Mouse (Mus musculus): ENCODE data around the gene Slc6a14. TPM values are rescaled to one million over a fixed set of nuclear protein-coding genes. Genes with fewer than 3 reads are reported as not detected.

The Slc6a14 gene
- 0.09 and 0.14 TPM in 2 replicates for polyA plus RNA-seq (2014; fragmentation: Nextera tagmentation; extraction: Ambion mirVana)

DNA sequence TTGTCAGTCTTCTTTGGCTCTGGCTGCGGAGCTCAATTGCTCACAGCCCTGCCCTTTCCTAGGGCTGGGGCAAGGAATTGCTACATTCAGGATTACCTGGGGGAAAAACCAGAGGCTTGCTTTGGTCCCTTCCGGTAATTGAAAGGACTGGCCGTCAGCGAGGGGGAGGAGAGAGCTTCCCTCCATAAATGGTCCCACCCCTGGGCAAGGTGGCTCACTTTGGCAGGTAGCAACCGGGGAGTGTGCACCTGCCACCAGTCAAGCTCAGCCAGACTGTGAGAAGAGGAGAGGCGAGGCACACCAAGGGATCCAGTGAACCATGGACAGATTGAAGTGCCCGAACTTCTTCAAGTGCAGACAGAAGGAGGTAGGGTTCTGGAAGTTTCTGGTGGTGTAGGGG is at the start of gene Slc6a14:
Gene Slc6a14 (plus strand): TSS at position 68 of the 400 bp plus-strand sequence.
- Histone ChIP-seq H3K9ac (replicated peaks; ENCODE audit: low read depth, low read length) (no peak within 1 kb of the TSS), H3K27ac (ENCODE audit: low read length) (no peak within 1 kb of the TSS), H3K27me3 (ENCODE audit: control insufficient read depth, insufficient read depth, low read length) (no peaks in the 10 kb centered on the region), H3K36me3 (ENCODE audit: control insufficient read depth, insufficient read depth, low read length) (no peaks in the 10 kb centered on the region), H3K4me1 (ENCODE audit: control insufficient read depth, insufficient read depth, low read length) (no peaks in the 10 kb centered on the region), H3K4me3 (ENCODE audit: low read depth, low read length) (no peak within 1 kb of the TSS), H3K4me2 (replicated peaks; ENCODE audit: low read depth, low read length) (no peak within 1 kb of the TSS), H3K9me3 (ENCODE audit: control insufficient read depth, low read depth, low read length) (no peaks in the 10 kb centered on the region)
- 67% methylated on average over 7 of the region's 7 CpGs for WGBS
- no peak for ATAC-seq (ENCODE audit: insufficient number of reproducible peaks, insufficient read depth, low FRiP score, low read depth)

DNA sequence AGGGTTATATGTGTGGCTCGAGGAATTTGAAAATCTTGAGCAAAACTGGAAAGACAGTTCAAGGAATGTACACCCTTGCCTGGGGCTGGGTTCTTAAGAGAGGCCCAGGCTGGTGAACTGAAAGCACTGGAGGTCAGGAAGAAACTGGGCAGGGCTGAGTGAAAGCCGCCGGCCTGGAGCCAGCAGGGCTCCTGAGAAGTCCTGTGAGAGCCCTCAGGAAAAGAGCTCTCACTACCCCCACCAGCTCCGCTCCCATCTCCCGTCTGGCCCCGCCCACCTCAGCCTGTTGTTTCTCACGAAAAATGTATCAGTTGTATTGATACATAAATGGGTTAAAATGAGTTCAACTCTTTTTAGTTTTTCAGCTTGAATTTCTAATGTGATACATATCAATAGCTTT is 43.8 kb upstream of the Slc6a14 start:
- Histone ChIP-seq H3K4me2 (replicated peaks; ENCODE audit: low read depth, low read length) (no peak overlapping the region), H3K4me3 (ENCODE audit: low read depth, low read length) (no peak overlapping the region), H3K4me1 (ENCODE audit: control insufficient read depth, insufficient read depth, low read length) (no peaks in the 10 kb centered on the region), H3K27me3 (ENCODE audit: control insufficient read depth, insufficient read depth, low read length) (no peaks in the 10 kb centered on the region), H3K27ac (ENCODE audit: low read length) (no peak overlapping the region), H3K9me3 (ENCODE audit: control insufficient read depth, low read depth, low read length) (no peaks in the 10 kb centered on the region), H3K9ac (replicated peaks; ENCODE audit: low read depth, low read length) (no peak overlapping the region), H3K36me3 (ENCODE audit: control insufficient read depth, insufficient read depth, low read length) (no peaks in the 10 kb centered on the region)
- ATAC-seq (ENCODE audit: insufficient number of reproducible peaks, insufficient read depth, low FRiP score, low read depth) = no peak
- WGBS = 36% methylated on average over 7 of the region's 7 CpGs

DNA sequence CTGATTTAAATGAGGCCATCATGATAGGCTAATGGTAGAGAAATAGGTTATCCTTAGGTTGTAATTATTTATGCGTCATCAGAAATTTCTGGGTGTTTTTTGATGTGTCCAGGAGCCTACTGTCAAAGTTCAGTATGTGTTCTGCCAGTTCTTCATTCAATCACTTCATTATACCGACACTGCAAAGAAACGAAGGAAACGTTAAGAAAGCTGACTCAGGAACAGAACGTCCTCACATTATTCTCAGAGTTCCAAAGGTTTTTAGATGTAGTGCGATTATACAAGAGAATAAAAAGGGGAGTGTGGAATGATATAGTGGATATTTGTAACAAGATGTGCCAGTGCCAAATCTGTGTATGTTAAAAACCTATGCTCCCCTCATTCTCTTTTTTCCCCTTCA is 19.5 kb upstream of the Slc6a14 start:
- H3K27ac ChIP-seq (ENCODE audit: low read length) = no peak overlapping the region
- H3K4me1 ChIP-seq (ENCODE audit: control insufficient read depth, insufficient read depth, low read length) = no peaks in the 10 kb centered on the region
- no peak overlapping the region for H3K9ac ChIP-seq (replicated peaks; ENCODE audit: low read depth, low read length)
- no peaks in the 10 kb centered on the region for H3K9me3 ChIP-seq (ENCODE audit: control insufficient read depth, low read depth, low read length)
- no peak overlapping the region for H3K4me3 ChIP-seq (ENCODE audit: low read depth, low read length)
- no peaks in the 10 kb centered on the region for H3K27me3 ChIP-seq (ENCODE audit: control insufficient read depth, insufficient read depth, low read length)
- no peaks in the 10 kb centered on the region for H3K36me3 ChIP-seq (ENCODE audit: control insufficient read depth, insufficient read depth, low read length)
- no peak overlapping the region for H3K4me2 ChIP-seq (replicated peaks; ENCODE audit: low read depth, low read length)
- no peak for ATAC-seq (ENCODE audit: insufficient number of reproducible peaks, insufficient read depth, low FRiP score, low read depth)
- 59% methylated on average over 6 of the region's 6 CpGs for WGBS

DNA sequence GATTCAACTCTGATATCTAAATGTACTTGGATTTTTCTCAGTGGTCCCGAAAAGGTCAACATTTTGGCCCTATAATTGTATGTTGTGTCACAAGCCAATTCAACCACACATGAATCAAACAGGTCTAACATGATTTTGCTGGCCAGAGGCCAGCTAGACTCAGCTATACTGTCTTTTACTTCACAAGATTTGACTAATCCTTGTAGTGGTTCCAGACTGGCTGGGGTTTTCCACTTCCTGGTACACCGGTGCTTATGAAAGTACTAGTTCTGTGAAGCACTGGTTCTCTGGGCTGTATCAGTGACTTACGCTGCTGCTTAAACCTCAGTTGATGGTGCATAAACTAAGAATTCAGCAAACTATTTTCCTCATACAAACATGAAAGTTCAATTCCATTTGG is 19.0 kb upstream of the Slc6a14 start:
- no peak for ATAC-seq (ENCODE audit: insufficient number of reproducible peaks, insufficient read depth, low FRiP score, low read depth)
- no peak overlapping the region for H3K4me2 ChIP-seq (replicated peaks; ENCODE audit: low read depth, low read length)
- no peak overlapping the region for H3K9ac ChIP-seq (replicated peaks; ENCODE audit: low read depth, low read length)
- 85% methylated on average over 3 of the region's 3 CpGs for WGBS
- no peak overlapping the region for H3K27ac ChIP-seq (ENCODE audit: low read length)
- H3K4me1 ChIP-seq (ENCODE audit: control insufficient read depth, insufficient read depth, low read length) = no peaks in the 10 kb centered on the region
- no peak overlapping the region for H3K4me3 ChIP-seq (ENCODE audit: low read depth, low read length)
- no peaks in the 10 kb centered on the region for H3K9me3 ChIP-seq (ENCODE audit: control insufficient read depth, low read depth, low read length)
- no peaks in the 10 kb centered on the region for H3K27me3 ChIP-seq (ENCODE audit: control insufficient read depth, insufficient read depth, low read length)
- no peaks in the 10 kb centered on the region for H3K36me3 ChIP-seq (ENCODE audit: control insufficient read depth, insufficient read depth, low read length)

DNA sequence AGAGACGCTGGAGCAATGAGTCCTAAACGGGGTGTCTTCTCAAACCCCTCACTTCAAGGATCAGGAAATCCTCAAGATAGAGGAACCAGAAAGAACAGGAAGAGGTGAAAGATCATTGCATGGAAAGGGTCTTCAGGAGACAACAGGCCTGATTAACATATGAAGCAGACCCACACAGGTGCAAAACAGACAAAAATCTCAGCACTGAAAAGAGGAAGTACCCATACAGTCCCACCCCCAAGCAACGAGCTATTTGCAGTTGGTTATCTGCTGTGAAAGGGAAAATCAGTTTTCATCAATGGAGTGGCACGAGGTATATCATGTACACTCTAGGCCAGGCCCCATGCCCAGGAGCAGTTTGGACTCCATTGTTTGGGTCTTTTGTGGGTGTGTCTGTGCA is 13.1 kb upstream of the Slc6a14 start:
- no peak overlapping the region for H3K27ac ChIP-seq (ENCODE audit: low read length)
- WGBS = 79% methylated on average over 4 of the region's 4 CpGs
- H3K9ac ChIP-seq (replicated peaks; ENCODE audit: low read depth, low read length) = no peak overlapping the region
- H3K4me2 ChIP-seq (replicated peaks; ENCODE audit: low read depth, low read length) = no peak overlapping the region
- H3K36me3 ChIP-seq (ENCODE audit: control insufficient read depth, insufficient read depth, low read length) = no peaks in the 10 kb centered on the region
- ATAC-seq (ENCODE audit: insufficient number of reproducible peaks, insufficient read depth, low FRiP score, low read depth) = no peak
- no peaks in the 10 kb centered on the region for H3K9me3 ChIP-seq (ENCODE audit: control insufficient read depth, low read depth, low read length)
- H3K27me3 ChIP-seq (ENCODE audit: control insufficient read depth, insufficient read depth, low read length) = no peaks in the 10 kb centered on the region
- H3K4me1 ChIP-seq (ENCODE audit: control insufficient read depth, insufficient read depth, low read length) = no peaks in the 10 kb centered on the region
- no peak overlapping the region for H3K4me3 ChIP-seq (ENCODE audit: low read depth, low read length)

DNA sequence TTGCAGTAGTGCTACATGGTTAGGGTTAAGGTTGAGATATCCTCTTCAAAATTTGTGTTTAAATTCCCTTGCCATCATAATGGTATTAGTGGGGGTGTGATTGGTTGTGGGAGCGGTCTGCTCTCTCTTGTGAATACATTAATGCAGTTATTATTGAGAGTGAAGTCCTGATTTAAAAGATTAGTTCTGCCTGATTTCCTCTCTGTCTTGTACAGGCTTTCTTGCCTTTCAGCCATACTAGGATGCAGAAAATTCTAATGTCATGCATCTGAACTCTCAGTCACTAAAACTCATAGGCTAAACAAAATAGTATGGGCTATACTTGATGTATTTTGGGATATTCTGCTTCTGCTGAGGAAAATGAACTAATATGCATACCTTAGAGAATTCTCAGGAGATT is 10.2 kb upstream of the Slc6a14 start:
- Histone ChIP-seq H3K4me1 (ENCODE audit: control insufficient read depth, insufficient read depth, low read length) (no peaks in the 10 kb centered on the region), H3K27me3 (ENCODE audit: control insufficient read depth, insufficient read depth, low read length) (no peaks in the 10 kb centered on the region), H3K9ac (replicated peaks; ENCODE audit: low read depth, low read length) (no peak overlapping the region), H3K4me3 (ENCODE audit: low read depth, low read length) (no peak overlapping the region), H3K36me3 (ENCODE audit: control insufficient read depth, insufficient read depth, low read length) (no peaks in the 10 kb centered on the region), H3K27ac (ENCODE audit: low read length) (no peak overlapping the region), H3K9me3 (ENCODE audit: control insufficient read depth, low read depth, low read length) (no peaks in the 10 kb centered on the region), H3K4me2 (replicated peaks; ENCODE audit: low read depth, low read length) (no peak overlapping the region)
- ATAC-seq (ENCODE audit: insufficient number of reproducible peaks, insufficient read depth, low FRiP score, low read depth) = no peak
- WGBS = 69% methylated on average over 1 of the region's 1 CpGs

DNA sequence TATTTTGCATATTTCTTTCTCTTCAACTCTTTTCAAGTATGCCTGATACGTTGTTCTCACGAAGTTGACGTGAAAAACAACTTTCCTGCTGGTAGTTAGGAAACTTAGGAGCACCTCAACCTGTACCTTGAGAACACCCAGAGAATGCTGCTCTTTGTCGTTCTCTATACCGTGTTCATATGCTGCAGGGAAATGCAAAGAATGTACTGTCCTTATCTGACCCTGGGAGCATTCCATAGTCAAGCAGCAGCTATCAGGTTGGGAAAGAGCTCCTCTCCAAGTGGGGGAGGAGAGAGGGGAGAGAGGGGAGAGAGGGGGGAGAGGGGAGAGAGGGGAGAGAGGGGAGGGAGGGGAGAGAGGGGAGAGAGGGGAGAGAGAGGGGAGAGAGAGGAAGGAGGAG is 597 bp downstream of the Slc6a14 start:
- no peak overlapping the region for H3K9ac ChIP-seq (replicated peaks; ENCODE audit: low read depth, low read length)
- no peaks in the 10 kb centered on the region for H3K4me1 ChIP-seq (ENCODE audit: control insufficient read depth, insufficient read depth, low read length)
- 57% methylated on average over 5 of the region's 5 CpGs for WGBS
- H3K9me3 ChIP-seq (ENCODE audit: control insufficient read depth, low read depth, low read length) = no peaks in the 10 kb centered on the region
- H3K4me3 ChIP-seq (ENCODE audit: low read depth, low read length) = no peak overlapping the region
- no peak overlapping the region for H3K4me2 ChIP-seq (replicated peaks; ENCODE audit: low read depth, low read length)
- no peak for ATAC-seq (ENCODE audit: insufficient number of reproducible peaks, insufficient read depth, low FRiP score, low read depth)
- no peak overlapping the region for H3K27ac ChIP-seq (ENCODE audit: low read length)
- no peaks in the 10 kb centered on the region for H3K36me3 ChIP-seq (ENCODE audit: control insufficient read depth, insufficient read depth, low read length)
- no peaks in the 10 kb centered on the region for H3K27me3 ChIP-seq (ENCODE audit: control insufficient read depth, insufficient read depth, low read length)

DNA sequence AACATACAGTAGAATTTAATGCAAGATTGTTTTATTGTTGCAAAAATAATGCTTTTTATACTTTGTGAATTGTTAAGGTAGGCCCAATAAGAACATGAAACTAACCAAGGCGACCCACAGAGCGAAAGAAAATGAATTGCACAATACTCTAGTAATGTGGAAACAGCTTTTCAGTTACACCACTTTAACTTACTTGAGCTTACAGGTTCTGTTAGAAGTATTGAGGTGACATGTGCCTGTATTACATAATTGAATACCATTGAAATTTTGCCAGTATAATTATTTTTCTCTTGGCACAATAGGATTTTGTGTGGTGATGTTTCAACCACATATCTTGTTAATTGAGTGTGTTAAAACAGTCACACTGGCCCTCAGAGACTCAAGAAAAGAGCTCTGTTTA is 2.2 kb downstream of the Slc6a14 start:
- Histone ChIP-seq H3K27ac (ENCODE audit: low read length) (no peak overlapping the region), H3K36me3 (ENCODE audit: control insufficient read depth, insufficient read depth, low read length) (no peaks in the 10 kb centered on the region), H3K9me3 (ENCODE audit: control insufficient read depth, low read depth, low read length) (no peaks in the 10 kb centered on the region), H3K27me3 (ENCODE audit: control insufficient read depth, insufficient read depth, low read length) (no peaks in the 10 kb centered on the region), H3K4me1 (ENCODE audit: control insufficient read depth, insufficient read depth, low read length) (no peaks in the 10 kb centered on the region), H3K4me3 (ENCODE audit: low read depth, low read length) (no peak overlapping the region), H3K9ac (replicated peaks; ENCODE audit: low read depth, low read length) (no peak overlapping the region), H3K4me2 (replicated peaks; ENCODE audit: low read depth, low read length) (no peak overlapping the region)
- ATAC-seq (ENCODE audit: insufficient number of reproducible peaks, insufficient read depth, low FRiP score, low read depth) = no peak
- whole genome bisulfite sequencing = 93% methylated on average over 2 of the region's 2 CpGs

DNA sequence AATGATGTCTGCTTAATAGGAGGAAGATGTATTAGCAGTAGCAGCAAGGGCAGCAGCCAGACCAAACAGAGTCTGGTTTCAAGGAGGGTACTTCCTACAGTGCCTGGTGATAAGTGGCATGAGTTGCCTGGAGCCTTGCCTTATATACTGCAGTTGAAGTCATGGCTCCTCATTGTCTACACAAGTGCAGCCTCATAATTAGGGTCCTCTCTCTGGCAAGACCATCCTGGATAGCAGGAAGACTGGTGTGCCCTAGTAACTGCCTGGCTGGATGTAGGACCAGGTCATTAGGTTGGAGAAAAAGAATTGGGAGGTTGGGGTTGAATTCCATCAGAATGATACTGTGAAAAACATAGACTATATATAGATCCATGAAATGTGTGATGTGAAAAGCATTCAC is 30.3 kb downstream of the Slc6a14 start, which contains the start of gene Gm28269:
Gene Gm28269 (minus strand): TSS at position 101 of the 400 bp plus-strand sequence.
- H3K9me3 ChIP-seq (ENCODE audit: control insufficient read depth, low read depth, low read length) = no peaks in the 10 kb centered on the region
- H3K36me3 ChIP-seq (ENCODE audit: control insufficient read depth, insufficient read depth, low read length) = no peaks in the 10 kb centered on the region
- no peak within 1 kb of the TSS for H3K4me2 ChIP-seq (replicated peaks; ENCODE audit: low read depth, low read length)
- H3K4me1 ChIP-seq (ENCODE audit: control insufficient read depth, insufficient read depth, low read length) = no peaks in the 10 kb centered on the region
- ATAC-seq (ENCODE audit: insufficient number of reproducible peaks, insufficient read depth, low FRiP score, low read depth) = no peak
- no peaks in the 10 kb centered on the region for H3K27me3 ChIP-seq (ENCODE audit: control insufficient read depth, insufficient read depth, low read length)
- H3K4me3 ChIP-seq (ENCODE audit: low read depth, low read length) = no peak within 1 kb of the TSS
- H3K27ac ChIP-seq (ENCODE audit: low read length) = no peak within 1 kb of the TSS
- H3K9ac ChIP-seq (replicated peaks; ENCODE audit: low read depth, low read length) = no peak within 1 kb of the TSS
